Mouse (Mus musculus) spleen, adult 2 months (tissue): Measurements from ENCODE around the gene Ttc29. TPM values are rescaled to one million over a fixed set of nuclear protein-coding genes. Genes with fewer than 3 reads are reported as not detected.

Experiments
- DNase-seq, 2 experiments: peaks; one replicate each; pipeline versions ENCODE4 v3.0.0 to v3.0.0-alpha.2; 2012 to 2021; ENCODE audit warnings: low spot score in 2 of 2, low read depth in 1 of 2
- H3K27ac ChIP-seq: fragments of 200-500 bp; 2 replicates; pipeline ENCODE4 v1.5.1; 2012; ENCODE audit warnings: low read length, inconsistent platforms; ENCODE audit not compliant: insufficient read depth
- H3K27me3 ChIP-seq: fragments of 200-500 bp; 2 replicates; pipeline ENCODE4 v1.6.1; 2012; ENCODE audit warnings: mild to moderate bottlenecking, moderate library complexity, low read length, inconsistent platforms; ENCODE audit not compliant: control insufficient read depth, insufficient read depth
- H3K36me3 ChIP-seq: fragments of 200-500 bp; 2 replicates; pipeline ENCODE4 v1.6.1; 2012; ENCODE audit warnings: mild to moderate bottlenecking, low read length, inconsistent platforms; ENCODE audit not compliant: control insufficient read depth, insufficient read depth
- H3K4me1 ChIP-seq: fragments of 200-500 bp; 2 replicates; pipeline ENCODE4 v1.6.1; 2011; ENCODE audit warnings: inconsistent platforms; ENCODE audit not compliant: control insufficient read depth, insufficient read depth, insufficient read length
- H3K4me3 ChIP-seq: fragments of 200-500 bp; 2 replicates; pipeline ENCODE4 v1.5.1; 2011; ENCODE audit warnings: mild to moderate bottlenecking, inconsistent platforms; ENCODE audit not compliant: insufficient read depth, insufficient read length; ENCODE audit errors: extremely low read depth
- CTCF ChIP-seq: fragments of 200-500 bp; IDR thresholded peaks from 2 replicates; pipeline ENCODE4 v1.5.1; 2011; ENCODE audit warnings: mild to moderate bottlenecking, inconsistent platforms; ENCODE audit not compliant: insufficient read depth, insufficient read length, insufficient replicate concordance; ENCODE audit errors: extremely low read depth
- POLR2A ChIP-seq: fragments of 200-500 bp; IDR thresholded peaks from 2 replicates; pipeline ENCODE4 v1.6.1; 2011; ENCODE audit warnings: low read depth, low read length, inconsistent platforms
- WGBS: fragments of 180-500 bp; shearing (Covaris S2); methylation state at CpG from one replicate; pipeline ENCODE4 v1.1.7; 2018; 5-methylcytosine and 5-hydroxymethylcytosine counted together
- polyA plus RNA-seq: library from polyadenylated mRNA; depleted of rRNA; stranded (reverse); fragments of >200 nt; gene quantifications from 2 replicates; pipeline ENCODE4 v1.2.3, GENCODE M21; 2012; rRNA removed

Ttc29 gene
- polyA plus RNA-seq, result not detected in 2 replicates

- Histone ChIP-seq H3K4me3 (no peak within 1 kb of the TSS), H3K27ac (no peak within 1 kb of the TSS), H3K4me1 (no peaks in the 10 kb centered on the region), H3K27me3 (no peaks in the 10 kb centered on the region), H3K36me3 (no peaks in the 10 kb centered on the region)
- DNase-seq, result no peak
- TF ChIP-seq CTCF, result no peak
- TF ChIP-seq POLR2A, result no peak
- WGBS, result 23% methylated on average over 11 of the region's 11 CpGs
These were observed at the start of gene Ttc29 for GRCm38 (mm10) chr8:78213074-78213473. Ttc29 (plus strand) TSS chr8:78213297.

GRCm38 (mm10) chr8:78171351-78171750 lies 41.7 kb upstream of the Ttc29 start:
- Histone ChIP-seq H3K36me3 (no peaks in the 10 kb centered on the region), H3K4me1 (no peaks in the 10 kb centered on the region), H3K27ac (no peak overlapping the region), H3K27me3 (no peaks in the 10 kb centered on the region), H3K4me3 (no peak overlapping the region)
- no peak for TF ChIP-seq POLR2A
- TF ChIP-seq CTCF, result no peak
- 64% methylated on average over 1 of the region's 1 CpGs for WGBS
- DNase-seq, result no peak

GRCm38 (mm10) chr8:78182654-78183053 lies 30.4 kb upstream of the Ttc29 start:
- Histone ChIP-seq H3K4me1 (no peaks in the 10 kb centered on the region), H3K36me3 (no peaks in the 10 kb centered on the region), H3K27ac (no peak overlapping the region), H3K27me3 (no peaks in the 10 kb centered on the region), H3K4me3 (no peak overlapping the region)
- DNase-seq, result no peak
- no peak for TF ChIP-seq POLR2A
- TF ChIP-seq CTCF, result no peak
- 88% methylated on average over 7 of the region's 7 CpGs for WGBS

GRCm38 (mm10) chr8:78183414-78183813 lies 29.7 kb upstream of the Ttc29 start:
- no peak for DNase-seq
- H3K36me3 ChIP-seq, result no peaks in the 10 kb centered on the region
- no peaks in the 10 kb centered on the region for H3K4me1 ChIP-seq
- H3K27ac ChIP-seq, result no peak overlapping the region
- WGBS, result 78% methylated on average over 6 of the region's 6 CpGs
- TF ChIP-seq POLR2A (no peak), CTCF (no peak)
- H3K27me3 ChIP-seq, result no peaks in the 10 kb centered on the region
- H3K4me3 ChIP-seq, result no peak overlapping the region

- DNase-seq, result no peak
- Histone ChIP-seq H3K27ac (no peak overlapping the region), H3K4me3 (no peak overlapping the region), H3K4me1 (no peaks in the 10 kb centered on the region), H3K36me3 (no peaks in the 10 kb centered on the region), H3K27me3 (no peaks in the 10 kb centered on the region)
- TF ChIP-seq CTCF (no peak), POLR2A (no peak)
These were observed 26.0 kb upstream of the Ttc29 start for GRCm38 (mm10) chr8:78187087-78187486.

GRCm38 (mm10) chr8:78204229-78204628 lies 8.9 kb upstream of the Ttc29 start:
- TF ChIP-seq CTCF (no peak), POLR2A (no peak)
- H3K4me1 ChIP-seq, result no peaks in the 10 kb centered on the region
- WGBS, result 27% methylated on average over 5 of the region's 5 CpGs
- DNase-seq, result no peak
- no peaks in the 10 kb centered on the region for H3K27me3 ChIP-seq
- H3K4me3 ChIP-seq, result no peak overlapping the region
- H3K36me3 ChIP-seq, result no peaks in the 10 kb centered on the region
- H3K27ac ChIP-seq, result no peak overlapping the region

GRCm38 (mm10) chr8:78210424-78210823 lies 2.7 kb upstream of the Ttc29 start:
- TF ChIP-seq POLR2A (no peak), CTCF (no peak)
- DNase-seq, result no peak
- H3K27me3 ChIP-seq, result no peaks in the 10 kb centered on the region

GRCm38 (mm10) chr8:78214645-78215044 lies 1.5 kb downstream of the Ttc29 start:
- H3K27me3 ChIP-seq, result no peaks in the 10 kb centered on the region
- no peak overlapping the region for H3K4me3 ChIP-seq
- WGBS, result 55% methylated on average over 3 of the region's 3 CpGs
- no peaks in the 10 kb centered on the region for H3K36me3 ChIP-seq
- no peak overlapping the region for H3K27ac ChIP-seq
- no peaks in the 10 kb centered on the region for H3K4me1 ChIP-seq
- no peak for TF ChIP-seq POLR2A
- TF ChIP-seq CTCF, result no peak
- no peak for DNase-seq

More at GRCm38 (mm10) chr8:78210424-78210823, 2.7 kb upstream of the Ttc29 start:
- 40% methylated on average over 3 of the region's 3 CpGs for WGBS
- H3K27ac ChIP-seq, result no peak overlapping the region
- H3K4me1 ChIP-seq, result no peaks in the 10 kb centered on the region
- H3K4me3 ChIP-seq, result no peak overlapping the region
- no peaks in the 10 kb centered on the region for H3K36me3 ChIP-seq
